Mouse (Mus musculus): ENCODE measurements around the gene Olfr654.
A peak's percentile ranks its signal among the peaks of the same experiment; 100 is the strongest.

The Olfr654 gene

DNA sequence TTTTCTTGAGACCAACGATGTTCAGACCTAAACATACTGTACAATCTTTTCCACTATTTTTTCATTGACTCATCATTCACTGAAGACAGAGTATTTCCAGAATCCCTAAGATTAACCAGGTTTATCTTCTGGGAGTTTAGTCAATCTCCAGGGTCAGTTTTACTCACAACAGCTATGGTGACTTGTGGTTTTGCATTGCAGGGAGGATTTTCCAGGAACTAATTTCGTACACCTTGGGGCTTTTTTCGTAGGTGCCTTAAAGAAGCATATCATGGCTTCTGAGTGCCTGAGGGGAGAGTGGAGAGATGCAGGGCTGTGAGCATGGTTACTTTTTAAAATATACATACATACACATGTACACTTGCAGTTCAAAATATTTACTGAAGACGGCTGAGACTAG is at the start of gene Olfr654:
Gene Olfr654, plus strand, starts transcription at position 301 of the 400 bp plus-strand sequence.
- DNase-seq (ENCODE audit: inconsistent ontology term), result no peak

GRCm38 (mm10) chr7:104549833-104550232 is 37.0 kb upstream of the Olfr654 start, which contains the start of gene Olfr651:
Gene Olfr651 (plus strand): TSS chr7:104550133.
- DNase-seq (ENCODE audit: inconsistent ontology term), result no peak

DNA sequence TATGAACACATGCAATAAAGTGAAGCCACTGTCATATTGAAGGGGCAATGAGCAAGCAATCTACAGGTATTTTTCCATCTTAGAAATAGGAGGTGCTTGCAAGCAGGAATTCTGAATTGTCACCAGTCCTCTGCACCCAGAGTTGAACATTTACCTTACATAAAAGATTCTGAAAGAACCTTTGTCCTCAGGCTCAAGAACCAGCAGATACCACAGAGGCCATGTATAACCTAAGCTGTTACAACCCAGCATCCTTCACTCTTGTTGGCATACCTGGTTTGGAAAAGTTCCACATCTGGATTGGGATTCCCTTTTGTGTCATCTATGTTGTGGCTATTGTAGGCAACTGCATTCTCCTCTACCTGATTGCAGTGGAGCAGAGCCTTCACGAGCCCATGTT is 34.1 kb upstream of the Olfr654 start:
- DNase-seq (ENCODE audit: inconsistent ontology term), result no peak

GRCm38 (mm10) chr7:104560601-104561000 is 26.2 kb upstream of the Olfr654 start, which contains the start of gene Olfr652:
Gene Olfr652 (plus strand): TSS chr7:104560901.
- no peak for DNase-seq (ENCODE audit: inconsistent ontology term)

GRCm38 (mm10) chr7:104577014-104577413 is 9.8 kb upstream of the Olfr654 start, which contains the start of gene Olfr653:
Gene Olfr653 (plus strand): TSS chr7:104577314.
- DNase-seq (ENCODE audit: inconsistent ontology term), result no peak

- no peak for DNase-seq (ENCODE audit: inconsistent ontology term)
These were observed 6.0 kb upstream of the Olfr654 start for GRCm38 (mm10) chr7:104580846-104581245.

DNA sequence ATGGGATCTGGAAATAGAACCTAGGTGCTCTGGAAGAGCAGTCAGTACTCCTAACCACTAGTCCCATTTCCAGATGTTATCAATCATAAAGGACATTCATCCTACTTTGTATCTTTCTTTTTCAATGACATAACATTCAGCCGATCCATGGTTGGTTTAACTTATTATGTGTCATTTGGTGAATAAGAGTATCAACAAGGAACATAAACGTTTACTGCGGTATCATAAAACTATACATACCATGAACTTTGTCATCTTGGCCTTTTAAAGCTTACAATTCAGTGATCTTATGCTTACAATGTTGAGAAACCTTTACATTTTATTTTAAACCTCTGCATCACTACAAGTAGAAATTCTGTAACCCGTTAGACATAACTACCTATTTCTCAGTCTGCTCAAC is 5.4 kb upstream of the Olfr654 start:
- DNase-seq (ENCODE audit: inconsistent ontology term), result no peak

- DNase-seq (ENCODE audit: inconsistent ontology term), result peak; percentile 2
These were observed 1.4 kb downstream of the Olfr654 start for GRCm38 (mm10) chr7:104588274-104588673.

DNA sequence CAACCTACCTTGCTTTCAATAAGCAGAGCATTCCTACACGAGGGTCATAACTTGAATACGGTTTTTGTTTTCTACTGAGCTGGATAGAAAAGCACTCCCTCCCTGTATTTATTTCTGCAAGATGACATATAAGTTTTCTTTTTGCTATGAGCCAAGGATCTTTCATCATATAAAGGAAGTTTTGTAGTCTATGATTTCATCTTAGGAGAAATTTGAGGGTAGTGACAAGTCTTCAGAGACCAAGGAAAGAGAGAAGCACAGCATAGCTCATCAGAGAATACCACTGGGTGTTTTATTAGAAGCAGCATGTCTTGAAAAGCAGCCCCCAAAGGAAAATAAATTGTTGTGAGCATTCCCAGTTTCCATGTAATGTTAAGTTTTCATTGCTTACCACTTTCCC is 14.9 kb downstream of the Olfr654 start, which contains the start of gene Olfr655:
Gene Olfr655, minus strand, starts transcription at position 101 of the 400 bp plus-strand sequence.
- DNase-seq (ENCODE audit: inconsistent ontology term), result no peak

DNA sequence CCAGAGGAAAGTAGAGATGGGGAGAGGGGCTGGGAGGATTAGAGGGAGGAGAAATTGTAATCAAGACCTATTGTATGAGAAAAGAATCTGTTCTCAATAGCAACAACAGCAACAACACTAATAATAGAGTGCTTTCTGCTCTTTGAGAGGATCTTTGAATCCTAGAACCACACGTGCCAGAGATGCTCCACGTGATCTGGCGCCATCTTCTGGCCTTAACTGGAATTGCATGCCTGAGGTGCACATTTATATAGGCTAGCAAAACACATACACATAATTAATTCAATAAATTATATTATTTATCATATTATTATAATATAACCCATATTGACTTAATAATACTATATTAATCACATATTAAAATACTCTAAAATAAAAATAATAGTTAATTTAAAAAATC is 16.3 kb downstream of the Olfr654 start:
- no peak for DNase-seq (ENCODE audit: inconsistent ontology term)

DNA sequence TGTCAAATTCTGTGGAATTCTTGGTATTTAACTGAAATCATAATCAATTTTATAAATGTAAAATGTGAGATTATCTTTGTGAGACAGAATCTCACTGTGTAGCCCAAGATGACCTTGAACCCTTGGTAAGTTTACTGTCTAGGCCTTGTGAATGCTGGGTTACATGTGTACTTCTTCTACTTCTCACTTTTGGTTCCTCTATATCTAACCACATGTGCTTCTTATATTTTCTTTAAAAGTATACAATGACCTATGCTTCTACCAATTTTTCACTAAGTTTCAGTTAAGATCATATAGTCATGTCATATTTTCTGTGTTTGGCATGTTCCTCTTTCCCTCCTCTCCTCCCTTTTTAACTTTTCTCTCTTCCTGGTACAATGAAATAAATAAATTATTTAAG is 17.9 kb downstream of the Olfr654 start:
- DNase-seq (ENCODE audit: inconsistent ontology term), result no peak

DNA sequence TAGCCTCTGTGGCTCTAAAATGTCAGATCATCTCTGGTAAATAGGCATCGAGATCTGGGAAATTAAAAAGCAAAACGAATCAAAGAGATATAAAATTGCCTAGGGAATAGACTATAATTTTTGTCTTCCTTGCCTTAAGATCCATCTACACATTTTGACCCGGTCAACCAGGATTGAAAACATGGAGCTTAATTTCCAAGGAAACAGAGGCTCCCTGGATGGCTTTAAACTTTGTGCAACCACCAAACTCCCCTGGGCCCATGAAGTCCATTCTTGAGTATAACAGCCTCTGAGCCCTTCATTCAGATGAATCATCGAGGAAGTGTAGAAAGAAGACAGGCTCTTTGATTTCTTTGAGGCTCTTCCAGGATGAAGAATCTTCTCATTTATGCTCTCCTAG is 26.8 kb downstream of the Olfr654 start, which contains the start of gene Olfr656:
Gene Olfr656, plus strand, starts transcription at position 301 of the 400 bp plus-strand sequence.
- no peak for DNase-seq (ENCODE audit: inconsistent ontology term)

DNA sequence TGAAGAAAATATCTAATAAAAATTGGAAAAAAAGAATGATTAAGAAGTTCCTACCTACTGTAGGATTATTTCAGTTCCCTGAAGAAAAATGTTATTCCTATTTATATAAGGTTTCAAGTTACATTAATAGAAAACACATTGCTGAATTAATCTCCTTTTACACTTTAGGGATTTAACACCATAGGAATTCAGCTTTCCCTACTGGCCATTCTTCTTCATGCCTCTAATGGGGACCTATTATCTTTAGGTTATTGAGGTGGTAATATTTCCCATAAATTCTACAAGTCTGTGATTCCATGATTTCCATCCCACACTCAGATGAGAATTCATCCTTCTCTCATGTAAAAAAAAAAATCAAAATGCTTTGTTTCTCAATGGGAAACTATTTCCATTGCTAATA is 37.7 kb downstream of the Olfr654 start, which contains the start of gene Olfr657:
Gene Olfr657, plus strand, starts transcription at position 301 of the 400 bp plus-strand sequence.
- DNase-seq (ENCODE audit: inconsistent ontology term), result no peak

Data from Muller cell, postnatal 12 days (primary cell).